Mouse (Mus musculus): ENCODE measurements around the gene Rbm4. TPM values are rescaled to one million over a fixed set of nuclear protein-coding genes. Genes with fewer than 3 reads are reported as not detected.

Rbm4 gene
- total and polyA plus RNA-seq, 3 experiments, result 31.4 to 51.6 TPM; not detected in 1

DNA sequence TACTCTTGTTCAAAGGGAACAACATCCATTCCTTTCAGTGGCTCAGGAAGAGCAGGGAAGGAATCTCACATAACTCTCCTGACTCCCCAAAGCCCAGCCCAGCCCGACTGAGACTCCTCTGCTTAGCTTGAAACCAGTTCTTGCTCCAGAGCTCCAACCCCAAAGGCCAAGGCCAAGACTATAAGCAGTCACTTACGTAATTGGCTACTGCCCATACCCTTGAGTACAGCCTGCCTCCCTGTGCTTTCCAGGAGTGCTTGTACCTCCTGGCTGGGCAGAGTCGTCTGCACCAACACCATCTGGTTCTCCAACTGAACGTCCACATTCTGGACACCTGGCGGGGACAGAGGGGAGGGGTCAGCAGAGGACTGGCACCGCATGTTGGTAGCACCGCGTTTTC lies 40.3 kb upstream of the Rbm4 start:
- H3K36me3 ChIP-seq (ENCODE audit: control insufficient read depth in 1 of 2, insufficient read depth in 2 of 2, low read length in 2 of 2), result no peaks in the 10 kb centered on the region; a peak in 1 of 4 replicates
- H3K9ac ChIP-seq (ENCODE audit: control insufficient read depth, low read depth, low read length, poor library complexity, severe bottlenecking), result no peak overlapping the region
- no peaks in the 10 kb centered on the region for H3K4me1 ChIP-seq (ENCODE audit: control insufficient read depth in 1 of 2, insufficient read depth in 2 of 2, low read length in 2 of 2)
- H3K4me3 ChIP-seq (ENCODE audit: control insufficient read depth in 1 of 2, insufficient read depth in 1 of 2, low read depth in 2 of 2, low read length in 2 of 2), result no peak overlapping the region
- DNase-seq (ENCODE audit: low read depth, low spot score), result no peak
- no peaks in the 10 kb centered on the region for H3K9me3 ChIP-seq (replicated peaks; ENCODE audit: insufficient read depth, low read length)
- no peaks in the 10 kb centered on the region for H3K27me3 ChIP-seq (ENCODE audit: control insufficient read depth in 1 of 2, insufficient read depth in 2 of 2, low read length in 2 of 2)
- H3K27ac ChIP-seq (ENCODE audit: control insufficient read depth, low read depth, low read length), result no peak overlapping the region
- TF ChIP-seq RCOR1 (IDR thresholded peaks at IDR 0.05; ENCODE audit: low read depth, low read length) (no peak), TBP (IDR thresholded peaks at IDR 0.05; ENCODE audit: low read depth, low read length) (no peak), NRF1 (IDR thresholded peaks at IDR 0.05; ENCODE audit: insufficient read depth, low read depth, low read length, poor library complexity, severe bottlenecking) (no peak), ZNF384 (IDR thresholded peaks at IDR 0.05; ENCODE audit: low read depth, low read length) (no peak), SMC3 (IDR thresholded peaks at IDR 0.05; ENCODE audit: low read depth, low read length) (no peak), RAD21 (IDR thresholded peaks at IDR 0.05; ENCODE audit: low read depth, low read length) (no peak), CTCF (IDR thresholded peaks at IDR 0.05 in 2 of 3, conservative IDR thresholded peaks at IDR 0.05 in 1 of 3; ENCODE audit: control insufficient read depth in 1 of 3, insufficient read depth in 1 of 3, low read depth in 2 of 3, low read length in 3 of 3, poor library complexity in 1 of 3, severe bottlenecking in 1 of 3) (no peak), MAX (IDR thresholded peaks at IDR 0.05; ENCODE audit: low read length) (no peak), ZMIZ1 (IDR thresholded peaks at IDR 0.05; ENCODE audit: low read depth, low read length) (no peak), ELF1 (IDR thresholded peaks at IDR 0.05; ENCODE audit: low read depth, low read length) (no peak), EP300 (IDR thresholded peaks at IDR 0.05; ENCODE audit: low read depth in 1 of 2, low read length in 2 of 2) (no peak), POLR2AphosphoS5 (IDR thresholded peaks at IDR 0.05; ENCODE audit: borderline replicate concordance, low read depth, low read length) (no peak), MAZ (IDR thresholded peaks at IDR 0.05; ENCODE audit: low read depth, low read length) (no peak), MYC (IDR thresholded peaks at IDR 0.05; ENCODE audit: low read depth, low read length) (no peak), USF2 (IDR thresholded peaks at IDR 0.05; ENCODE audit: borderline replicate concordance in 1 of 2, insufficient read depth in 1 of 2, low read depth in 1 of 2, low read length in 2 of 2) (no peak)
- peaks cover 7% of the 10 kb centered on the region for H3K79me2 ChIP-seq (ENCODE audit: control insufficient read depth, insufficient read depth, low read length, poor library complexity)

DNA sequence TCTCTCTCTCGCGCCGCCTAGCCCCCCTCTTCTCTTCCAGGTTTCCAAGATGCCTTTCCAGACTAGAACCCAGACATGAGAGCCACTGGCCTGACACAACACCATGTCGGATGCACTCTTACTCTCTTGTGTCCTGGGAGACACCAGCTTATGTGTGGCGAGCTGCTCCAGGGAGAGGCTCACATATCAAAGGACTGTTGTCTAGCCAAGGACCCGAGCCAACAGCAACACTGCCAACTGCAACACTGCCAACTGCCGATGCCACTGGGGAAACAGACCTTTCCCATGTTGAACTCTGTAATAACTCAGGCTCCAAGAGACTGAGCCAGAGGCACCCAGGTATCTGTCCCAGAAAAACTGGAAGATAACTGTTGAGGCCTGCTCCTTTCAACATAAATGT lies 35.5 kb upstream of the Rbm4 start:
- Histone ChIP-seq H3K9ac (ENCODE audit: control insufficient read depth, low read depth, low read length, poor library complexity, severe bottlenecking) (no peak overlapping the region), H3K9me3 (replicated peaks; ENCODE audit: insufficient read depth, low read length) (no peaks in the 10 kb centered on the region), H3K27me3 (ENCODE audit: control insufficient read depth in 1 of 2, insufficient read depth in 2 of 2, low read length in 2 of 2) (no peaks in the 10 kb centered on the region), H3K27ac (ENCODE audit: control insufficient read depth, low read depth, low read length) (no peak overlapping the region), H3K79me2 (ENCODE audit: control insufficient read depth, insufficient read depth, low read length, poor library complexity) (no peaks in the 10 kb centered on the region), H3K36me3 (ENCODE audit: control insufficient read depth in 1 of 2, insufficient read depth in 2 of 2, low read length in 2 of 2) (peaks cover 0 to 2% of the 10 kb centered on the region in 2 experiments; a peak in 1 of 4 replicates), H3K4me1 (ENCODE audit: control insufficient read depth in 1 of 2, insufficient read depth in 2 of 2, low read length in 2 of 2) (no peaks in the 10 kb centered on the region), H3K4me3 (ENCODE audit: control insufficient read depth in 1 of 2, insufficient read depth in 1 of 2, low read depth in 2 of 2, low read length in 2 of 2) (no peak overlapping the region)
- no peak for TF ChIP-seq USF1 (IDR thresholded peaks at IDR 0.05; ENCODE audit: low read depth, low read length)
- no peak for TF ChIP-seq TBP (IDR thresholded peaks at IDR 0.05; ENCODE audit: low read depth, low read length)
- TF ChIP-seq NELFE (IDR thresholded peaks at IDR 0.05; ENCODE audit: low read depth, low read length), result no peak
- no peak for TF ChIP-seq MAX (IDR thresholded peaks at IDR 0.05; ENCODE audit: low read length)
- TF ChIP-seq EP300 (IDR thresholded peaks at IDR 0.05; ENCODE audit: low read depth in 1 of 2, low read length in 2 of 2), result no peak
- no peak for TF ChIP-seq RCOR1 (IDR thresholded peaks at IDR 0.05; ENCODE audit: low read depth, low read length)
- TF ChIP-seq NRF1 (IDR thresholded peaks at IDR 0.05; ENCODE audit: insufficient read depth, low read depth, low read length, poor library complexity, severe bottlenecking), result no peak
- TF ChIP-seq CHD1 (IDR thresholded peaks at IDR 0.05; ENCODE audit: low read depth, low read length), result no peak
- no peak for TF ChIP-seq ZC3H11A (IDR thresholded peaks at IDR 0.05; ENCODE audit: low read depth, low read length)
- no peak for TF ChIP-seq HCFC1 (IDR thresholded peaks at IDR 0.05; ENCODE audit: low read depth, low read length)
- no peak for TF ChIP-seq ZNF384 (IDR thresholded peaks at IDR 0.05; ENCODE audit: low read depth, low read length)
- TF ChIP-seq CHD2 (IDR thresholded peaks at IDR 0.05; ENCODE audit: low read length), result no peak
- TF ChIP-seq ELF1 (IDR thresholded peaks at IDR 0.05; ENCODE audit: low read depth, low read length), result no peak
- no peak for TF ChIP-seq TAL1 (IDR thresholded peaks at IDR 0.05; ENCODE audit: low read length)
- no peak for DNase-seq (ENCODE audit: low read depth, low spot score)
